Mouse (Mus musculus) limb, embryonic 13.5 days (tissue): ENCODE results near the gene Anapc10. TPM values are rescaled to one million over a fixed set of nuclear protein-coding genes. Genes with fewer than 3 reads are reported as not detected.

Source experiments
- polyA plus RNA-seq: library from polyadenylated mRNA; unstranded; fragments of >200 nt; fragmentation: Nextera tagmentation; extraction: Ambion mirVana; gene quantifications from 2 replicates; pipeline ENCODE4 v1.2.1, GENCODE M21; 2015

Anapc10 gene
- polyA plus RNA-seq, 1 experiment from 2014 or later, result 40.0 TPM

Other genes starting within 250 kb of the Anapc10 start
- gene Otud4, start 72.2 kb upstream of the Anapc10 start, polyA plus RNA-seq, result 11.8 and 12.2 TPM in 2 replicates
- gene Abce1, start 80 bp upstream of the Anapc10 start, polyA plus RNA-seq, result 102 and 107 TPM in 2 replicates